Mouse (Mus musculus) thymus, postnatal 25 days (tissue): Measurements from ENCODE around the gene Eln.

ENCODE experiments used
- DNase-seq: peaks from one replicate; pipeline ENCODE4 v3.0.0; 2022

Gene Eln

DNA sequence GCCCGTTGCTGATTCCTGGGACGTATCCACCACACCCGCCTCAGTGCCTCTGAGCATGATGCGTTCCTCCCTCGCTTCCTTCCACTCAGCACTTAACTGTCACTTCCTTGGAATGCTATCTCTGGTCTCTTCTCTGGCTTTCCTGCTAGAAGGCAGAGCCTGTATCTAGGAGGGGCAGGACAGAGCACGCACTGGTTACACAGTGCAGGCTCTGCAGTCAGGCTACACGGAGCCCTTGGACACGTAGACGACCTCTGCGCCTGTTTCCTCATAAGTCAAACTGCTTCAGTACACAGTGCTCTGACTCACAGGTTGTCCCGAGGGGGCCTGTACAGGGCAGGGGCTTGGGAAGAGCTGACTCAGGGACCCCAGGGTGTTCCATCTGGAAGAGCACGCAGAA is 66.9 kb downstream of the Eln start:
- DNase-seq = no peak

DNA sequence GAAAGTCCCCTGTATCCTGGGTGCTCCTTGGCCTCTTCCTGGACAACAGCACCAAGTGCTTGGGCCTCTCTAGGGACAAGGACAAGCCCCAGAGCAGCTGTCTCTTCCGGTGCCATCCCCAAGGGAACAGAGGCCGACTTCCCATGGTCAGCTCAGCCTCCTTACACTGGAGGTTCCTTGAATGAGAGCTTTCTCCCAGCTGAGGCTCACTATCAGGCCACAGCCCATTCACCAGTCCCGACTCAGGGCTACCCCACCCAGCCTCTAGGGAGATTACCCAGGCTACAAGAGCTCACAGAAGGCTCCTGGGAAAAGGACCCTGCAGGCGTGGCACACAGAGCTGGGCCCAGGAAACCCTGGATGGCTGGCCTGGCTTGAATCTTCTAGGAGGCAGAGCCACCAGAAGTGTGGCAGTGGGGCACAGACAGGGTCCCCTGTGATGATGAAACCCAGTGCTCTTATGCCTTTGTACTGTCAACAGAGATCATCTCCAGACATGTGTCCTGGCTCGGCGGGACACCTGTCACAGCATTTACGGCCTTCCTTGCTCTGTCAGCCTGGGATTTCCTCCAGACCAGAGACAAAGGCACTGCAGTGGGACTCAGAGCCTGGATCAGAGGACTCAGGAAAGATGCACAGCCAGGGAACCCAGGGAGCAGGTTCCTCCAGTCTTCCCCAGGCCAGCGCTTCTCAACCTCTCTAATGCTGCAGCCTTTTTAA is 68.1 kb downstream of the Eln start:
- no peak for DNase-seq

DNA sequence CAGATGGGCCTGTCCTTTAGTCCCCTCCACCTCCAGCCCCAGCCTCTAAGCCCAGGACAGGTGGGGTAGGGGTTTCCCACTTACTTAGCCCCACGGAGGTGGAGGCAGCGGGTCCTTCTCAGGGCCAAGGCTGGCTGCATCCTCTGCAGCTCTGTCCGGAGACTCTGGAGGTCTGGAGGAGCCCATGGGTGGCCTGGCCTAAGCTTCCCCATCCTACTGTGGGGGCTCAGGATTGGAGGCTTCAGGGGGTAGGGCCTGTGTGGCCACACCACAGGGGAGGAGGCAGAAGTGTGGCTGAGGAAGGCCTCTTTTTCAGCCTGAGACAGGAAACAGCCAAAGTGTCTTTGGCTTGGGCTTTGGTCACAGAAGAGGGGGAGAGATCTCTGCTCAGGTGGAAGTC is 69.1 kb downstream of the Eln start:
- DNase-seq = peak; percentile 20

DNA sequence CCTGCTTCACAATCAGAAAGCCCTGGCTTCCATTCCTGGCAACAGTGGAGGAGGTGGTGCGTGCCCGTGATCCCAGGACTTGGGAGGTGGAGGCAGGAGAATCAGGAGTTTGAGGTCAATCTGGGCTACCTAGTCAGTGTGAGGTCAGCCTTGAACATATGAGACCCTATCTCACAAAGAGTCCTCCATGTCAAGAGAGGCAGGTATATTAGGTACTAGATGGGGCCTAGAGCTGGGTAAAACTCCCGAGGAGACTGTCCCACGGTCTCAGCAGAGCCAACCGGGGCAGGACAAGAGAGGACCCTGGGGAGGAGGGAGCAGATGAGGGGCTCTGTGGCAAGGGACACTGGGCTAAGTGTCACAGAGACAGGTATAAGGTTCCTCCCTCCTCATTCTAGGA is 69.6 kb downstream of the Eln start:
- no peak for DNase-seq

DNA sequence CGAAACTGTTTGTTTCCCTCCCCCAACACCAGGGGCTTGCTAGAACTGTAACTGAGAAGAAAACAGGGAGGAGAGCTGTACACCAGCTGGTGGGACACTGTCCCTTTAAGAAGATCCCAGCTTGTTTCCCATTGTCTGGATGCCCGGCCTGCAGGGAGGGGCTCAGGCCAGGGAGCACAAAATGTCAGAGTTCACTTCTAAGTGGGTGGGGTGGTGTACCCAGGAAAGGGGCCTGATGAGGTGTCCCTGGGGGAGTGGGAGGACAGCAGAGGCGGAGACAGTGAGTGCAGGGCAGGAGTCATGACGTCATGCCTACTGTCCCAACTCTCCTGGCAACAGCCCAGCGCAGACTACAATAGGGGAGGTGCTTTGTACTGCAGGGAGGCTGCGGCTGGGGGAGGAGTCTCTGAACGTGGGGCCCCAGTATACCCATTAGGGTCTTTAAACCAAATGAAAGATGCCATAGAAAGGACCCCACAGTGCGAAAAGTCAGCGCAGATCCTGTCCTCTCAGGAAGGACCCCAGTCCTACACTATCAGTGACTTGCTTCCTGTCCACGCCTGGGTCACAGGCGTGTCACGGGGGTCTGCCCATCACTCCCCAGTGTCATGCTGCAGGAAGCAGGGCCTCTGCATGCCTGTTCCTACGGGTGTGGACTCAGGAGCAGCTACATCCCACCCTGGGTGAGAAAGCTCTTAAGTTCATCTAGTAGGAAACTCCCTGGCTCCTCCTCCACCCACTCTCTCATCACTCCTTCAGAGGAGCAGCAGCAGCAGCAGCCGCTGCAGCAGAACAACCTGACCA is 71.0 kb downstream of the Eln start:
- DNase-seq = peak; percentile 51

DNA sequence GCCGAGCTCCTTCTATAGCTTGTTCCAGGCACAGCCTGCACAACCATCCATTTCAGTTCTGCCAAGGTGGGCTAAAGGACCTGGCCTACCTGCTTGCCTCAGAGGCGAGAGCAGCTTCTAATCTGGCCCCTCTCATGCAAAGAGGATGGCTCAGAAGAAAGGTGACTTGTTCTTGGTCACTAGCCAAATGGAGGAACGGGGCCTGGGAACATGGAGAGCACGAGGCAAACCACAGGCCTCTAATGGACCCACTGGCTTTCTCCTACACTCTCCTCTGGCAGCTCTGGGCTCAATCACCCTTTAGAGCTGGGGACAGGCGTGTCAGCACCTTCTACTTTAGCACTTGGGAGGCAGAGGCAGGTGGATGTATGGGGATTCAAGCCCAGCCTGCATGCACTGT is 72.1 kb downstream of the Eln start:
- DNase-seq = no peak

DNA sequence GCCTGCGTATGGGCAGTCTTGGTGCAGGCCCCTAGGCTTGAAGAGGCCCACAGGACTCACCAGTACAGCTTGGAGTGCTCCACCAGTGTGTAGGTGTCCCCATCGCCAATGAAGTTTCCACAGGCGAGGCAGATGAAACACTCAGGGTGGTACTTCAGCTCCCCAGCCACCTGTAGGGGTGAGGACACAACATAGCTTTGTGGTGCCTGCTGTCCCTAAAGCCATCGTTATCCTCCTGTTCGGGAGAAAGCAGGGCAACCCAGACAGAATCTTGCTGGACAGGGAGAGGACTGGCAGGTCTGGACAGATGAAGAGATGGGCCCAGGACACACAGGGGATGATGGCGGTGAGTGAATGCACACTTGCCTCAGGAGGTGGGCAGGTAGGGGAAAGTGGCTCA is 74.5 kb downstream of the Eln start:
- no peak for DNase-seq

DNA sequence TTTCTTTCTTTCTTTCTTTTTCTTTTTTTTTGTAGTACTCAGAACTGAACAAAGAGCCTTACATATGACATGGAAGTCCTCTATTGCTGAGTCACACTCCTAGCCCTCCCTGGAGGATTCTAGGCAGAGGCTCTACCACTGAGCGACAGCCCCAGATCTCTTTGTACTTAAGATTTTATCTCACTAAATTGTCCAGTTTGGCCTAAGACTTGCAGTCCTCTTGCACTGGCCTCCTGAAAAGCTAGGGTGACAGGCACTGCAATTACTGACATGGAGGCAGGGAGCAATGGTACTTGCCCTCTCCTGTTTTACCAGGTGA is 75.0 kb downstream of the Eln start:
- no peak for DNase-seq

DNA sequence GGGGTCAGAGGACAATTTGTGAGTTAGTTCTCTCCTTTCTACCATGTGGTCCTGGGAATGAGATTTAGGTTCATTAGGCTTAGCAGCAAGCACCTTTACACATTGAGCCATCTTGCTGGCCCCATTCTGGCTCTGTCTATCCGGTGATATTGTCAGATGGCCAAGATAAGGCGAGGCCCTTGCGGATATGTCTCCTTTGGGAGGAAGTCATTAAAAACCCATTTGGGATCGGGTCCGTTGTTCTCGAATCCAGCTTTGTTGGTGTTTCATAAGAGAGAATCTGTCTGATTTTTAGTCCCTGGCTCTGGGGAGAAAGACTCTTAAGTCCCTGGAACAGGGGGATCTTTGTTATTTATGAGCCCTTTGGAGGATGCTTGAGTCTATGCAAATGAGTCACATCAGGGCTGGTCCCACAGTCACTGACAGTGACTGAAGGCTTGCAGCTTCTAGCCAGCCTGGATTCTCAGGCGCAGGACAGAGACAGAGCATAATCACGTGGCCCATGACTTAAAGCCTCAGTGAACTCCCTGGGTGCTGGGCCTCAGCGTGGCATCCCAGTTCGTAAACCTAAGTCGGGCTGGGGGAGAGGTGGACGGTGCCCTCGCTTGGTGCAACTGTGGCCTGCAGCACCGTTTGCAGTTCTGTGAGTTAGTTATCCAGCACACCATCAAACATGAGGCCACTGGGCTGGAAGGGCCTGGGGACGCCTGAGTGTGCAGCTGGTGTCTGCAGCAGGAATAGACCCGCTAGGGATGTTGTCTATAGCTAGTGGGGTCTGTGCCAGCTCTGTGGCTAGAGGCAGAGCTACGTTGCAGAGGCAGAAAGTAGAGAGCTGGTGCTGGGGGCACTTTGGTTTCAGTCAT is 75.6 kb downstream of the Eln start:
- no peak for DNase-seq

DNA sequence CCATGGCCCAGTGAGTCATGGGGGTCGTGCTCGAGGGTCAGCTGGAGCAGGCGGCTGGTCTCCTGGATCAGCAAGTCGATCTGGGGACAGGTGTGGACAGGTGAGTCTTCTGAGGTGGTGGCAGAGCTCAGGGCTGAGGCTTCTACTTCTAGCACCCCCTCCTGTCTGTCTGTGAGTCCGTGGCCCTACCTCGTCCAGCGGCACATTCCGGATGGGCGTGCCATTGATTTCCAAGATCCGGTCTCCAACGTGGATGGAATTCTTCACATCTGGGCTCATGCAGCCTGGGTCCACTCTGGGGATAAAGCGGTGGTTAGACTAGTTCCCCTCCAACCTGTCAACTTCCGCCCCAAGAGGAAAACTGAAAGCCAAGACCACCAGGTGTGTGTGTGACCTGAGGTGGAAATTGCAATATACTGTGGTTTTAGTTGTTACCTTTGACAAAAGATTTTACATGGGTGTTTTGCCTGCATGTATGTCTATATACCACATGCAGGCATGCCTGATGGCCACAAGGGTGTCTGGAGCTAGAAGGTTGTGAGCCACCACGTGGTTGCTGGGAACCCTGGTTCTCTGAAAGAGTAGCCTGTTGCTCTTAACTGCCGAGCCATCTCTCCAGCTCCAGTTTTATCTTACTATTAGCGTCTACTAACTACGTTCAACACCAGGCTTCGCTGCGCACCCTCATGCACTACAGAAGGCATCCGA is 78.0 kb downstream of the Eln start:
- DNase-seq = no peak

DNA sequence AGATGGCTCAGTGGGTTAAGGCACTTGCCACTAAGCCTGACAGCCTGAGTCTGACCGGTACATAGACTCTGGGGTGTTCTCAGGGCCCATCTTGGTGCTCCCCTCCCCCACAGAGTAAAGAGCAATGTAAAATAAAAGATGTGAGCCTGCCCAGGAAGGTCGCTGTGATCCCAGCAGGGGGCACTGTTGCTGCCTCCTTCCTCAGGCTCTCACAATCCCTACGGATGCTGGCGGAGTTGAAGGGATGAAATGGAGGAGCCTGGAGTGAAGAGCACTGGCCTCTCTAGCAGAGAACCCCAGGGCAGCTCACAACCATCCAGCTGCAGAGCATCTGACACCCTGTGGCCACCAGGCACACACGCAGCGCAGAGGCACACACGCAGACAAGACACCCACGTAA is 78.6 kb downstream of the Eln start:
- no peak for DNase-seq

DNA sequence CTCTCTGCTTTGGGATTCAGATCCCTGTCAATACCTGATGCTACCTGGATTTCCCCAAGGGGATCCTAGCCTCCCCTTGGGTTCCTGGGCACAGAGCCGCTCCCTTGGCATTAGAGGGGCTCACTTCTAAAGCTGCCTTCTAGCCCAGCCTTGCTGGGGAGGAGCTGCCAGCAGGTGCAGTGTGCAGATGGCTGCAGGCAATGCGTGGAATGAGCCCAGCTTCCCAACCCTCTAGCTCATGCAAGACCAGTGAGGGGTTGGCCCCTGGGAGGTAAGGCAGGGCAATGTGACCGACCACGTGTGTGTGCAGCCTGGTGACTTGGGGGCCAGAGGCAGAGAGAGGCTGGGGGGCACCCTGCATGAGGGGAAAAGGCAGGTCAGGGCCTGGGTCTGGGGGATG is 90.4 kb downstream of the Eln start:
- DNase-seq = no peak
